Mouse (Mus musculus): Measurements from ENCODE around the gene Olfr283. TPM values are rescaled to one million over a fixed set of nuclear protein-coding genes. Genes with fewer than 3 reads are reported as not detected.

Gene Olfr283
- polyA plus RNA-seq (2012) = not detected in 2 replicates

GRCm38 (mm10) chr15:98380846-98381245, at the start of gene Olfr283:
Gene Olfr283 (minus strand): TSS chr15:98380946.

DNA sequence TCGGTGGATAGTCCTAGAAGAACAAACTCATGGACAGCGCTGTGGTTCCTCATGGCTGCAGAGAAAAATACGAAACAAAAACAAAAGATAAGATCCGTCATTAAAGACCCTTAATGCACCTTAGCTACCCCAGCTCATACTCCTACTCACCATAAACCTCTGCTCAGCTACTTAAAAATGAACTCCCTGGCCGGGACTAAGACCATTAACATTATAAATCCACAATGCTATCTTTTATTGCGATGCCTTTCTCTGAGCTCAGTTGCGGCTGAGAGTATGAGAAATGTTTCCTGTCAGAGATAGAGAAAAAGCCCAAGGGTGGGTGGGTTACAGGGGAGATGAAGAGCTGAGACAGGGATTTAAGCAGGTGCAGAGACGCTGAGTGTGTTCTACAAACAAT, 39.9 kb downstream of the Olfr283 start, which contains the start of gene Olfr284:
Olfr284 (minus strand) TSS at position 101 of the 400 bp plus-strand sequence.

Other genes with a start within 250 kb of the Olfr283 start
- 3.8 TPM in 2 replicates for gene Asb8, start 215.3 kb downstream of the Olfr283 start, polyA plus RNA-seq (2012)
- 0.20 and 0.43 TPM in 2 replicates for gene Ccdc184, start 213.8 kb downstream of the Olfr283 start, polyA plus RNA-seq (2012)
- gene Olfr288, start 185.4 kb downstream of the Olfr283 start, polyA plus RNA-seq (2012) = not detected in 2 replicates
- gene Gm44579, start 160.0 kb downstream of the Olfr283 start, polyA plus RNA-seq (2012) = not detected in 2 replicates
- not detected in 2 replicates for gene Olfr287, start 159.9 kb downstream of the Olfr283 start, polyA plus RNA-seq (2012)
- gene Olfr286, start 146.5 kb downstream of the Olfr283 start, polyA plus RNA-seq (2012) = not detected in 2 replicates
- not detected in 2 replicates for gene H1fnt, start 123.7 kb downstream of the Olfr283 start, polyA plus RNA-seq (2012)
- gene Zfp641, start 84.8 kb downstream of the Olfr283 start, polyA plus RNA-seq (2012) = not detected in 2 replicates
- gene Olfr285, start 63.6 kb downstream of the Olfr283 start, polyA plus RNA-seq (2012) = not detected in 2 replicates
- not detected in 2 replicates for gene Olfr284, start 40.0 kb downstream of the Olfr283 start, polyA plus RNA-seq (2012)
- not detected in 2 replicates for gene Olfr282, start 50.3 kb upstream of the Olfr283 start, polyA plus RNA-seq (2012)
- not detected in 2 replicates for gene Olfr281, start 71.6 kb upstream of the Olfr283 start, polyA plus RNA-seq (2012)
- not detected in 2 replicates for gene OR5BS1P, start 89.0 kb upstream of the Olfr283 start, polyA plus RNA-seq (2012)
- not detected in 2 replicates for gene Lalba, start 101.8 kb upstream of the Olfr283 start, polyA plus RNA-seq (2012)
- gene Olfr279, start 111.5 kb upstream of the Olfr283 start, polyA plus RNA-seq (2012) = 0.01 TPM in 1 of 2 replicates, not detected in the other
- 39.2 and 40.8 TPM in 2 replicates for gene Kansl2, start 153.3 kb upstream of the Olfr283 start, polyA plus RNA-seq (2012)
- 4.2 and 5.9 TPM in 2 replicates for gene Ccnt1, start 190.0 kb upstream of the Olfr283 start, polyA plus RNA-seq (2012)
- gene 4930415O20Rik, start 190.1 kb upstream of the Olfr283 start, polyA plus RNA-seq (2012) = not detected in 2 replicates
- 11.6 and 16.2 TPM in 2 replicates for gene Adcy6, start 229.1 kb upstream of the Olfr283 start, polyA plus RNA-seq (2012)
- gene Cacnb3, start 249.9 kb upstream of the Olfr283 start, polyA plus RNA-seq (2012) = 0.11 and 0.22 TPM in 2 replicates

Measured in megakaryocyte-erythroid progenitor cell, adult 5 weeks (primary cell).